Mouse (Mus musculus) neural tube, embryonic 14.5 days (tissue): ENCODE data around the gene Bag6. TPM values are rescaled to one million over a fixed set of nuclear protein-coding genes. Genes with fewer than 3 reads are reported as not detected.
"Not testable (repeated sequence)": the region's sequence is repeated elsewhere in the genome, so short reads cannot be mapped to it uniquely, and the experiment has no call there.

Source experiments
- ATAC-seq: fragments of 200-750 bp; cut with Nextera tagmentation; 2 replicates; pipeline ENCODE4 v1.8.0; 2017; ENCODE audit warnings: low read depth, mild to moderate bottlenecking, moderate TSS enrichment, moderate library complexity
- H3K27ac ChIP-seq: fragments of 300-500 bp; sonication (generic); 2 replicates; pipeline ENCODE4 v1.5.1; 2014; ENCODE audit warnings: low read depth, mild to moderate bottlenecking, control low read depth, low read length, moderate library complexity, mixed read lengths
- H3K27me3 ChIP-seq: fragments of 300-500 bp; sonication (generic); 2 replicates; pipeline ENCODE4 v1.6.1; 2014; ENCODE audit warnings: low read length; ENCODE audit not compliant: control insufficient read depth, insufficient read depth
- H3K36me3 ChIP-seq: fragments of 300-500 bp; sonication (generic); 2 replicates; pipeline ENCODE4 v1.6.1; 2014; ENCODE audit warnings: low read length, mixed read lengths; ENCODE audit not compliant: control insufficient read depth, insufficient read depth
- H3K4me1 ChIP-seq: fragments of 300-500 bp; sonication (generic); 2 replicates; pipeline ENCODE4 v1.6.1; 2014; ENCODE audit warnings: low read length; ENCODE audit not compliant: control insufficient read depth, insufficient read depth
- H3K4me2 ChIP-seq: fragments of 300-500 bp; sonication (generic); 2 replicates; pipeline ENCODE4 v1.6.1; 2014; ENCODE audit warnings: mild to moderate bottlenecking, low read depth, low read length, control low read depth
- H3K4me3 ChIP-seq: fragments of 300-500 bp; sonication (generic); 2 replicates; pipeline ENCODE4 v1.5.1; 2014; ENCODE audit warnings: low read depth, low read length, control low read depth, mixed read lengths
- H3K9ac ChIP-seq: fragments of 300-500 bp; sonication (generic); replicated peaks from 2 replicates; pipeline ENCODE4 v1.6.1; 2014; ENCODE audit warnings: low read depth, mild to moderate bottlenecking, control low read depth, low read length, mixed read lengths
- H3K9me3 ChIP-seq: fragments of 300-500 bp; sonication (generic); 2 replicates; pipeline ENCODE4 v1.6.1; 2016; ENCODE audit warnings: low read length; ENCODE audit not compliant: control insufficient read depth
- WGBS: fragments of 180-500 bp; shearing (Covaris S2); extraction: QIAGEN DNeasy Blood & Tissue Kit; methylation state at CpG from one replicate; pipeline ENCODE4 v1.1.7; 2014; 5-methylcytosine and 5-hydroxymethylcytosine counted together
- polyA plus RNA-seq: library from polyadenylated mRNA; unstranded; fragments of >200 nt; fragmentation: Nextera tagmentation; extraction: Ambion mirVana; gene quantifications from 2 replicates; pipeline ENCODE4 v1.2.1, GENCODE M21; 2014

The Bag6 gene
- polyA plus RNA-seq, 1 experiment from 2014 or later = 102 TPM

DNA sequence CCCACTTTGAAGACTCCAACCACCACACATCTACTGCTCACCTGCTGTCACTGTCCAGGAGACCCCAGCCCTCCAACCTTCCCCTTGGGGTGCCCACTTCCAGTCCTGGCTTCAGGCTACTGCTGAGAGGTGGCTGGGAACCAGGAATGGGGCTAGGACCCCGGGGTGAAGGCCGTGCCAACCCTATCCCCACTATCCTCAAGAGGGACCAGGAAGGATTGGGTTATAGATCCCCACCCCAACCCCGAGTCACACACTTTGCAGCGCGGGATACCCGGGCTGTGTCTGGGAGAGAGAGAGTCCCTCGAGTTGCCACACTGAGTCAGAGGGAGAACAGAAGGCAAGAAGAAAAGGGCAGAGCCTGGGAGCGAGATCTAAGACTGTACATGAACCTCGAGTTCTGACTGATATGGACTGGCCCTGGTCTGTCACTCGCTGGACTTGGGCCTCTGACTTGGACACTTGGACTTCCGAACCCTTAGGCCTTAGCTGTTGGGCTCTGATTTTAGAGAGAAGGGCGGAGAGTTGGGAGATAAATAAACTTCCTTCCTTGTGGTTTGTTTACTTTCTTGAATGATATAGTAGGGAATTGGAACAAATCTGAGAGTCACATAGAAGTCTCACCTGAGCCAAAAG, 10.6 kb upstream of the Bag6 start:
- WGBS = 91% methylated on average over 12 of the region's 12 CpGs
- H3K4me2 ChIP-seq, H3K36me3 ChIP-seq, ATAC-seq, H3K9me3 ChIP-seq, H3K27me3 ChIP-seq, H3K4me3 ChIP-seq, H3K27ac ChIP-seq, H3K9ac ChIP-seq: not testable (repeated sequence)
- peaks cover 22% of the 10 kb centered on the region for H3K4me1 ChIP-seq

DNA sequence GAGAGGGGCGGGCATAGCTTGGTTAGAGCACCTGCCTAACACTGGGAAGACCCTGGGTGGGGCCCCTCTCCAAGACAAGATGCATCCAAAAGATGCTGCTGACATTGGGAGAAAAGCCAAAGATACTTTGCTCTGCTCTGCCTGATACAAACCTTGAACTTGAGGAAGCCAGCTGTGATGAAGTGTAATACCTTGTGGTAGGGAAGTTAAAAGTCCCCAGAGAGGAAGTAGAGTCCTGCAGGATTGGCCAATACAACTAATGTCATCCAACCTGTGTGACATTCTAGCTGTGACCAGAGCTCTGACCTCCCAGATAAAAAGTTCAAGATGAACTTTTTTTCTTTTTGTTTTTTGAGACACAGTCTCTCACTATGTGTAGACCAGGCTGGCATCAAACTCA, 9.9 kb upstream of the Bag6 start:
- no peak for ATAC-seq
- H3K4me1 ChIP-seq = peaks cover 20% of the 10 kb centered on the region
- H3K27ac ChIP-seq = no peak overlapping the region
- peaks cover 5% of the 10 kb centered on the region for H3K36me3 ChIP-seq
- 91% methylated on average over 1 of the region's 1 CpGs for WGBS
- no peak overlapping the region for H3K9ac ChIP-seq
- H3K27me3 ChIP-seq = no peaks in the 10 kb centered on the region
- no peak overlapping the region for H3K4me3 ChIP-seq
- H3K9me3 ChIP-seq = no peaks in the 10 kb centered on the region
- no peak overlapping the region for H3K4me2 ChIP-seq

DNA sequence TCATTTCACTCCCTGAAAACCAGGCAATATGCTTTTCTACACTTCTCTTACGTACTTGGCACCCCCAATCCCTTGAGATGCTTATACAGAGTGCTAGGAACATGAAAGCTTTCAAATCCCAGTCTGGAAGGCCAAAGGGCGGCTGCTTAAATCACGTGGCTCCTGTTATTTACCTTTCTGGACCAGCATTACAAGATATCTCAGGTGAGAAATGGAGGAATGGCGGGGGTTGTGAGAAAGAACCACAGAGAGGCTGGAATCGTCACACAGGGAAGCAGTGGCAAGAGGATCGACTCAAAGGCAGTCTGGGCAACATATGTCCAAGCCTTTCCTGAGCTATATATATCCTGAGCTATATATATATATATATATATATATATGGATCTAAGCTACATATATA, 9.4 kb upstream of the Bag6 start:
- H3K27ac ChIP-seq = no peak overlapping the region
- WGBS = 42% methylated on average over 6 of the region's 6 CpGs
- peak overlapping the region; percentile 63 for H3K4me3 ChIP-seq
- peaks cover 5% of the 10 kb centered on the region for H3K36me3 ChIP-seq
- H3K4me1 ChIP-seq = peaks cover 15% of the 10 kb centered on the region
- H3K9me3 ChIP-seq = no peaks in the 10 kb centered on the region
- H3K27me3 ChIP-seq = no peaks in the 10 kb centered on the region
- peak overlapping the region; percentile 78 for H3K9ac ChIP-seq
- no peak for ATAC-seq
- H3K4me2 ChIP-seq = peak overlapping the region; percentile 51

DNA sequence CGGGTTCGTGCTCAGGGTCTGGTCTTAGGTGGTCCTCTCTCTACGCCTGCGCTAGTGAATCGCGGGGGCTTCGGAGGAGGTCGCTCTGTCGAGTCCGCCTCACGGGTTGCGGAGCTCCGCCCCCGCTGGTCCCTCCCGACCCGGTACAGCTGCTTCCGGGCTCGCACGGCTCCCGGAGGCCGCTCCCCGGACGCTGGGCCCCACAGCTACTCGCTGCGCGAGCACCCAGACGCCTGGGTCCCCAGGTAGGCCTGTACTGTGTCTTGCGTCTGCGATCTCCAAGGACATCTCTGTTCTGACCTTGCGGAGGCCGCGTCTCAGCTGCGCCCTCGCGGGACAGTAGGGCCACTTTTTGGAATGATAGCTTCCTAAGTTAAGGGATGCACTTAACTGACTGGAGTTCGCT, 8.8 kb upstream of the Bag6 start, which contains the start of gene D17H6S53E:
D17H6S53E (plus strand) TSS at position 168 of the 406 bp plus-strand sequence.
- H3K36me3 ChIP-seq = peaks cover 5% of the 10 kb centered on the region
- peak within 1 kb of the TSS; percentile 51 for H3K4me2 ChIP-seq
- peak; percentile 29; the same call in 1 of the 2 replicates for ATAC-seq
- under 1% methylated on average over 36 of the region's 36 CpGs for WGBS
- peak within 1 kb of the TSS; percentile 77; the same call in 1 of the 2 replicates for H3K27ac ChIP-seq
- no peaks in the 10 kb centered on the region for H3K9me3 ChIP-seq
- no peaks in the 10 kb centered on the region for H3K27me3 ChIP-seq
- H3K9ac ChIP-seq = peak within 1 kb of the TSS; percentile 78
- peak within 1 kb of the TSS; percentile 63 for H3K4me3 ChIP-seq
- peaks cover 15% of the 10 kb centered on the region for H3K4me1 ChIP-seq

DNA sequence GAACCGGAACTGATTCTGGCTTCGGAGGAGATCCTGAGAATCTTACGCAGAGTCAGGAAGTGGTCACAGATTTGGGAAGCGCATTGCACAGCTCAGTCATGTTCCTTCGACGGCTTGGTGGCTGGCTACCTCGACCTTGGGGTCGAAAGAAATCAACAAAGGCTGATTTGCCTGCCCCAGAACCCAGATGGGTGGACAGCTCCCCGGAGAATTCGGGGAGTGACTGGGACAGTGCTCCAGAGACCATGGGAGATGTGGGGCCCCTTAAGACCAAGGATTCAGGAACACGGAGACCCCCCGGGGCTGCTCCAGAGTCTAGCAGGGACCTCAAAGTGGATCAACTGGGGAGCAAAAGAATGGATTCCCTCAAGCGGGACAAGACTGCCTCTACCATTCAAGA, 8.0 kb upstream of the Bag6 start:
- peak overlapping the region; percentile 51 for H3K4me2 ChIP-seq
- H3K9ac ChIP-seq = no peak overlapping the region; the same call in 1 of the 2 replicates
- 75% methylated on average over 13 of the region's 13 CpGs for whole genome bisulfite sequencing
- H3K27me3 ChIP-seq = no peaks in the 10 kb centered on the region
- H3K36me3 ChIP-seq = peaks cover 5% of the 10 kb centered on the region
- no peak for ATAC-seq
- H3K4me1 ChIP-seq = peaks cover 15% of the 10 kb centered on the region
- H3K27ac ChIP-seq = no peak overlapping the region
- peak overlapping the region; percentile 63 for H3K4me3 ChIP-seq
- H3K9me3 ChIP-seq = no peaks in the 10 kb centered on the region

DNA sequence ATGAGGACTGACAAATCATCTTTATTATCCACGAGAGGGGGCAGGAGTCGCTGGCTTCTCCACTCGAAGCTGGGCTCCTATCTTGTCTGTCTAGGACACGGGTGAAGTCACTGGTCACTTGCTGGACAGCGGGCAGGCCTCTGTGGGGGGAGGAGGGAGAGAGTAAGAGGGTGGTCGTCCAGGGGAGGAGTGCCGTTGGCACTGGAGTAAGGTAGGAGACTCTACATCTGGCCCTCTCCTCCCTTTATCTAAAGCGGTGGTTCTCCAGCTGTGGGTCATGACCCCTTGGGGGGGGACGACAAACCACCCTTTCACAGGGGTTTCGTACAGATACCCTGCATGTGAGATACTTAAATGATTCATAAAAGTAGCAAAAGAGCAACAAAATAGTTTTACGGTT, 6.0 kb upstream of the Bag6 start:
- no peak overlapping the region for H3K4me3 ChIP-seq
- H3K4me1 ChIP-seq = peaks cover 15% of the 10 kb centered on the region
- no peaks in the 10 kb centered on the region for H3K27me3 ChIP-seq
- H3K36me3 ChIP-seq = peaks cover 3% of the 10 kb centered on the region; the same call in 1 of the 2 replicates
- no peak overlapping the region for H3K9ac ChIP-seq
- H3K4me2 ChIP-seq = no peak overlapping the region
- ATAC-seq = no peak
- H3K27ac ChIP-seq = no peak overlapping the region
- 75% methylated on average over 11 of the region's 11 CpGs for WGBS
- H3K9me3 ChIP-seq = no peaks in the 10 kb centered on the region

DNA sequence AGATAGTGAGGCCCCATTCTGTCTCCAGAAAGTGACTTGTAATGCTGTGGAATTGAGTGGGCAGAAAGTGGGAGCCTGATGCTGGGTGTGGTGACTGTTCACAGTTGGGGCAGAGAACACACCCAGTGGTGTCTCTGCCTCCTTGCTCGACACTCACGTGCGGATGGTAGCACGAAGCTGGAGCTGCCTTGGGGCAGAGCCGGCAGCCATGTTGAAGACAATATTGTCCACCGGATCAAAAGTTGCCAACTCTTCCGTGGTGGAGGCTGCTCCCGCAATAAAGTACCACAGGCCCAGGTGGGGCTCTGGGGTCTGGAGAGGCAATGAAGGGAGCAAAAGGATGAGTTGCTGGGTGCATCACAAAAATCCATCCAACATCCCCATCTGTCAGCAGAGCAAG, 3.9 kb upstream of the Bag6 start:
- peaks cover 12% of the 10 kb centered on the region for H3K4me1 ChIP-seq
- no peak for ATAC-seq

DNA sequence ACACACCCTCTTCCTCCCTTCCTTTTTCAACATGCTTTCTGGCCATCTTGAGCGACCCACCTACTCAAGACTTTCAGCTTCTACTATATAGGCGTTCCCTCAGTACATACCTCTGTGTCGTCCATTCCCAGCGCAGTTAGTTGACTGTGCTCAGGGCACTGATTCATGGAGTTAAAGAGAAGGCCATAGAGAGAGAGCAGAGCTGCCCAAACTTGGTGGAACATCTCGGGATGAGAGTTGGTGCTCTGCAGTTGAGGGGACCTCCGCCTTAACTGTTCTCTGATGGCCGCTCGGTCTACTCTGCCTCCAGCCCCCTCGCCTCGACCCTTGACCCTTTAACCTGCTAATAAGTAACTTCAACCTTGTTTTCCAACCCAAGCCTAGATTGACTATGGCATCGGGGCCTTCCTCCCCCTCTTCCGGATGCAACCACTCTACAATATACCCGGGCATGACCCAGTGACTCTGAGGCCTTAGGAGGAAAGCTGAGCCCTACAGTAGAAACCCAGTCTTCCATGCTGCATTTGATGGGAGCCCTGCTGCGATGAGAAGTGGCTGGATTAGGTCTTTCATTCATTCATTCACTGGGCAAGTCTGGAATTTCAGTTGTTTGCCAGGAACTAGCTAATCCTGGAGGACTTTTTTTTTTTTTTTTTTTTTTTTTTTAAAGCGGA, 3.3 kb upstream of the Bag6 start, which contains the start of gene Apom:
Apom (minus strand) TSS at position 551 of the 674 bp plus-strand sequence.
- Histone ChIP-seq H3K4me3 (no peak within 1 kb of the TSS), H3K27me3 (no peaks in the 10 kb centered on the region), H3K4me1 (peaks cover 17% of the 10 kb centered on the region), H3K4me2 (no peak within 1 kb of the TSS), H3K9me3 (no peaks in the 10 kb centered on the region), H3K27ac (no peak within 1 kb of the TSS), H3K9ac (no peak within 1 kb of the TSS), H3K36me3 (peaks cover 3% of the 10 kb centered on the region; the same call in 1 of the 2 replicates)
- ATAC-seq = no peak
- 84% methylated on average over 15 of the region's 15 CpGs for WGBS

More for the DNA sequence above, 3.9 kb upstream of the Bag6 start:
- Histone ChIP-seq H3K4me2 (no peak overlapping the region), H3K9ac (no peak overlapping the region), H3K4me3 (no peak overlapping the region), H3K9me3 (no peaks in the 10 kb centered on the region), H3K36me3 (peaks cover 3% of the 10 kb centered on the region; the same call in 1 of the 2 replicates), H3K27ac (no peak overlapping the region), H3K27me3 (no peaks in the 10 kb centered on the region)
- 92% methylated on average over 8 of the region's 8 CpGs for WGBS

DNA sequence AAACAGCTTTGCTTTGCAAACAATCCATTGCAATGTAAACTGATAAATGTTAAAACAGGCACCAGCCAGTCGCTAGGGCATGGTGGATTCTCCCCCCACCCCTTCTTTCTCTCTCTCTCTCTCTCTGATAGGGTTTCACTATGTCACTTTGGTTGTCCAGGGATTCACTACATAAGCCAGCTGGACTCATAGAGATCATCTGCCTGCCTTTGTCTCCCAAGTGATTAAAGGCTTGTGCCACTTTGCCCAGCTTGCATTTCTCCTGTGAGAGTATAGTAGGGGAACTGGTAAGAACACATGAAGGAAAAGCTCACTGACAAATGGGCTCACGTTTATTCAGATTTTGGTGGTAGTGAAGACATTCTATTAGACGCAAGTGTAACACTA, 2.8 kb upstream of the Bag6 start:
- Histone ChIP-seq H3K36me3 (peaks cover 3% of the 10 kb centered on the region; the same call in 1 of the 2 replicates), H3K4me1 (peaks cover 16% of the 10 kb centered on the region), H3K4me3 (no peak overlapping the region), H3K4me2 (no peak overlapping the region), H3K9me3 (no peaks in the 10 kb centered on the region), H3K27me3 (no peaks in the 10 kb centered on the region), H3K27ac (no peak overlapping the region), H3K9ac (no peak overlapping the region)
- WGBS = 81% methylated on average over 3 of the region's 3 CpGs
- no peak for ATAC-seq
